Mouse (Mus musculus) kidney, adult 2 months (tissue): ENCODE results near the gene Cryge.

Experiments
- CTCF ChIP-seq: fragments of 200-500 bp; conservative IDR thresholded peaks from 2 replicates; pipeline ENCODE4 v1.5.1; 2011; ENCODE audit warnings: low read depth, mild to moderate bottlenecking, control low read depth, low read length, moderate library complexity, mixed read lengths; ENCODE audit not compliant: insufficient read depth, insufficient read length
- POLR2A ChIP-seq: fragments of 200-500 bp; IDR thresholded peaks from one replicate; pipeline ENCODE4 v1.6.1; 2011; ENCODE audit warnings: low read depth, low read length, control low read depth

GRCm38 (mm10) chr1:65064201-65064600 is 13.3 kb upstream of the Cryge start:
- TF ChIP-seq CTCF: no peak
- TF ChIP-seq POLR2A: no peak
